Mouse (Mus musculus) embryo, embryonic 11 days (tissue): ENCODE data around the gene Ost4.

Source experiments
- DNase-seq: peaks from one replicate; pipeline ENCODE4 v3.0.0-alpha.2; 2015

The Ost4 gene

DNA sequence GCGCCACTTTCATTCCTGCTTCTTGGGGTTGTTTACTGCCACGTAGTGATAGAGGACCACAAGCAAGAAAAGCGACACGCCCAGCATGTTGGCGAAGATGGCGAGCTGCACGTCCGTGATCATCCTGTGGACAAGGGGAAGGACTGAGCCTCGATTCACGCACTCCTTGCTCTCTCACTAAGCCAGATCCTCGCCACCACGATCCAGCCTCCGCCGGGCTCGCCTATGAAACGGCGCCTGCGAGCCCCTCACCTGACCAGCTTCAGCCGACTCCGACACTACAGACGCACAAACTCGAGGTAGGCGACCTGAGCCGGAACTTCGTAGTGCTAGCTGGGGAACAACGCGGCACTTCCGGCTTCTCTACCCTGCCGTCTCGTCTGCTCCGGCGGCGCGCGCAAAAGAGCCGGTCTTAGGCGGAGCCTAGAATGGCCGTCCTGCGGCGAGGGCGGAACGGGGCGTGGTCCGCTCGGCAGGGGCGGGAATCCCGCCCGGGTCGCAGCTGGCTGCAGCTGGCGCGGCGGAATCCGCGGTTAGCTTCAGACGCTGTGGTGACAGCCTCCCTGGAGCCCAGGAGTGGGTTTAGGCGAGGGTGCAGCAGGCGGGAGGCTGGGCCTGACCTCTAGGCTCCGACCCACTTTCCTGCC lies at the start of gene Ost4:
TSS of gene Ost4 (minus strand) at position 376 of the 647 bp plus-strand sequence.
- peak; percentile 98 for DNase-seq

DNA sequence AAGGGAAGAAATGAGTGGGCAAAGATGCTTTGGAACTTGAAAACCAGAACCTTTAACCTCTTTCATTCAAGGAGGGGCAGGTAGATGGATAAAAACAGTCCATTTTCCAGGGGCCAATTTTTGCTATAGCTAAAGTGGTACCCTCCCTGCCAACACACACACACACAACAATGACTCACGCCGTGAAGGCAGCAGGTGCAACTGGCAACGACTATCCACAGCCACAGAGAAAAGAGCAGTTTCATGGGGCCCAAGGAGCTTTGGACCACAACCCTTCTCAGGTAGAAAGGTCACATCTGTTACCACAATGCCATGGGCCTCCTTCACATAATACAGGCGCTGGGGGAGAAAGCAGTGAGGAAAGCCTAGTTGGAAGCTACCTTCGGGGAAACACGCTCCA lies 48.2 kb upstream of the Ost4 start:
- no peak for DNase-seq

- no peak for DNase-seq
These were observed 47.0 kb upstream of the Ost4 start for GRCm38 (mm10) chr5:30954556-30954955.

GRCm38 (mm10) chr5:30954065-30954464 lies 46.5 kb upstream of the Ost4 start:
- no peak for DNase-seq

GRCm38 (mm10) chr5:30952551-30952950 lies 45.0 kb upstream of the Ost4 start:
- no peak for DNase-seq

DNA sequence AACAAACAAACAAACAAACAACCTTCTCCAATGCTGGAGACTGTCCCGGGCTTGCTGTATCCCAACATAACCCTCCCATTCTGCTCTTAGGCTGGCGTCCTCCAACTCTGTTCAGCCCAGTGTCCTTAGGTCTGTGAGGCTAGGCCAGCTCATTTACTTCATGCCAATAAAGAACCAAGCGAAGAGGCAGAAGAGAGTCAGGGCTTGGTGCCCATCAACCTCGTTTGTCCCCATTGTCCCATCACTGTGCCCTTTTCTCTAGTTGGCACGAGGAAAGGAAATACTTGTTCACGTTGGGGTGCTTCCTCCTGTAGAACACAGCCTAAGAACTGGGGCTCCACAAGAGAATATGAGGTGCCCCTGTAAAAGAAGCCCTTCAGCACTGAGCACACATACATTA lies 44.1 kb upstream of the Ost4 start:
- DNase-seq, result no peak

DNA sequence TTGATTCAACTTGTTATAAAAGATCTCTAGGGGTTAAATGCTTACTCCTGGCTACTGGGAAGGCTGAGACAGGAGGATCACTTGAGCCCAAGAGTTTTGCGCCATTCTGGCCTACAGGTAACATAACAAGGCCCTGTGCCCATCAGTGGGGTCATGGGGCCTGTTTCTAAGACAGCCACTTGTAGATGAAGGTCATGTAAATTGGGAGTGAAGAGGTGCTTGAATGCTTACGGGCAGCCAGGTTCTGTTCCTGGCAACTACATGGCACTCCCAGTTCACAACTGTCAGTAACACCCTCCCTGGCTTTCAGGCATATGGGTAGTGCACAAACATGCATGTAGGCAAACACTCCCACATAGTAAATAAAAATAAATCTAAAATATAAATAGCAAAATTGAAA lies 43.3 kb upstream of the Ost4 start:
- DNase-seq, result no peak

- DNase-seq, result no peak
These were observed 42.9 kb upstream of the Ost4 start for GRCm38 (mm10) chr5:30950451-30950850.

DNA sequence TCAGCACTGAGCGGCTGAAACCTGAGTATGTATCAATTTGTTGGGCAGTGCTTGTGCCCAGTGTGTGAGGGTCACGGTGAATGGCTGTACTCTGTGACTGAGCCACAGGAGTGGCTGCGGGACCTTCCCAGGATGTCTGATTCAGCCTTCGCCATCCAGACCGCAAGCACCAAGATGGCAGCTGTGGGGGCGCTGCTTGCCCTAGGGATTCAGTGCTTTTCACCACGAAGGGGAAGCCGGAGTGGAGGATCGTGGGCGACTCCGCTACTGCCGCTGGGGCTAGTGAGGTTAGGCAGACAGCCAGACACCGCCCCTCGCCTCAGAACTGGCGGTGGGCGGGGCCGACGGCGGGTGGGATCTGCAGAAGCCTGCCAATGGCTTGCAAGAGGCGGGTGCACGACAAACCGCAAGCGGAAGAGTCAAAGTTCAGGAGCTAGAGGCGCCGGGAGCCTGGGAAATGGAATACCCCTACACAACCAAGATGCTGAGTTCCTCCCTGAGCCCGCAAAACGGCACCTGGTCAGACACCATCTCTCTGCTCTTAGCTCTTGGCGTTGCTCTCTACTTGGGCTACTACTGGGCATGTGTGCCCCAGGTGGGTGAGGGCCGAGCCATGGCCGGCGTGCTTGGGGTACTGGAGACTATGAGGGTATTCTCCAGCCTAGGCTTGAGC lies 42.2 kb upstream of the Ost4 start:
- peak; percentile 95 for DNase-seq

DNA sequence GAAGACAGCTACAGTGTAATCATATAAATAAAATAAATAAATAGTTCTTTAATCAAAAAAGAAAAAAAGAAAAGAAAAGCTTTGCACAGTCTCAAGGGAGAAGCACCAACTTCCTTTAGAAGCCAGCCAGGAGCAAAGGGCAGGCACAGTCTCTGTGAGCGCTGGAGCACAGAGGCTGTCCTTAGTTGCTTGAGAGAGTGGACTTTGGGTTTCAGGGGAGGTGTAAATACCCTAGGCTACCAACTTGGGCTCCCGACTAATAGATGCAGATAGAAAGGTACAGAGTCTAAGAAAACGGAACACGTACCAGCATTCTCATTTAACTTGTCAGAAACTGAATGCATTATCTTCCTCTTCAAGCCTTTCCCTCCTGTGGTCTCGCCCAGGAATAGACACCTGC lies 41.0 kb upstream of the Ost4 start:
- DNase-seq, result no peak

DNA sequence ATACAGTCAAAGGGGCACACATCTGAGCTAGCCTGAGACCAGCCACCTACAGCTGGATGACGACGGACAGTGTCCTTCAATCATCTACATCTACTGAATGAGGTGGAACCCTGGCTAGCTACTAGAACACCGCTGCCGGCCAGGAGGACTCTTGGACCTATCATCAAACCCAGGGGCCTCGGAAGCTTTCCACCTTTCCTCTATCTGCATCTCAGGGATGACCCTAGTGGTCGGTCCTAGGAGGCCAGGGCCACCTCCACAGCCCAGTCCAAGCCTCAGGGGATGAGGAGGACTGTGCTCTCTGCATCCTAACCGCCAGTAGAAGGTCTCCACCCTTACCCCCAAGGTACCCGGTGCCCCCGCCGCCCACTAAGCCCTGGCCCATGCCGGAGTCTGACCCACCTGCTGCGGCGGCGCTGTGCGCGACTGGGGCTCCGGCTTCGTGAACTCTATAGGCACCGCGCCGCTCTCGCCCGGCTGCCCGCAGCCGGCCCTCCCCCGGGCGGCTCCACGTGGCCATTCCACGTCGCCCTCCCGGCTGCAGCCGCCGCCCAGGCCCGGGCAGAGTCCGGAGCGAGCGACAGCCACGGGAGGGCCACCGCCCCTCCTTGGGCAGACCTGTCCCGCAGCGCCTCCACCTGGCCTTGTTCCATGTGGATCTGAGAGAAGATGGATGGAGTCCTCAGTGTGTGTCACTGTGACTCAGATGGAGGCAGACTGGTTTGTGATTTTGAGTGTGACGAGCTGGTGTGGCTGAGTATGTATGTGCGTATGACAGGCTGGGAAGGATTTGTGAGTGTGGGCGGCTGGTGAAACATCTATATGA lies 37.6 kb upstream of the Ost4 start, which contains the start of gene Cgref1:
TSS of gene Cgref1 (minus strand) at position 636 of the 826 bp plus-strand sequence.
- peak; percentile 75 for DNase-seq

DNA sequence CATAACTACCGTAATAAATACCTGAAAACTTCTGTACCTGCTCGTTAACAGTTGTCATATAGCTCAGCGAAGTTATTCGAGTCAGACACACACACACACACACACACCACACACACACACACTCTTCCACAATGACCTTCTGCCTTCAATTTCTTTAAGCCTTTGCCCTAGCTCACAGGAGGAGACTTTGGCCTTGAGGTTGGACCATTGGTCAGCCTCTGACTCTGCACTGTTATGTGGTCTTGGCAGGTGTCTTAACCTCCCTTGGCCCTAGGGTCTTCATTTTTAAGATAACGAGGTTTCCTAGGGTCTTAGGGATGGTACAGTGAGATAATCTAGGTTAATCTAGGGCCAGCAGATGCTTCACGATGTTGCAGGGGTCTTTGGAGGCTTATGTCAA lies 36.8 kb upstream of the Ost4 start:
- no peak for DNase-seq

GRCm38 (mm10) chr5:30943004-30943403 lies 35.4 kb upstream of the Ost4 start:
- DNase-seq, result peak; percentile 20

- no peak for DNase-seq
These were observed 27.3 kb upstream of the Ost4 start for GRCm38 (mm10) chr5:30934725-30935461.

- DNase-seq, result no peak
These were observed 26.1 kb upstream of the Ost4 start for GRCm38 (mm10) chr5:30933705-30934104.

GRCm38 (mm10) chr5:30931378-30931777 lies 23.8 kb upstream of the Ost4 start:
- DNase-seq, result no peak

DNA sequence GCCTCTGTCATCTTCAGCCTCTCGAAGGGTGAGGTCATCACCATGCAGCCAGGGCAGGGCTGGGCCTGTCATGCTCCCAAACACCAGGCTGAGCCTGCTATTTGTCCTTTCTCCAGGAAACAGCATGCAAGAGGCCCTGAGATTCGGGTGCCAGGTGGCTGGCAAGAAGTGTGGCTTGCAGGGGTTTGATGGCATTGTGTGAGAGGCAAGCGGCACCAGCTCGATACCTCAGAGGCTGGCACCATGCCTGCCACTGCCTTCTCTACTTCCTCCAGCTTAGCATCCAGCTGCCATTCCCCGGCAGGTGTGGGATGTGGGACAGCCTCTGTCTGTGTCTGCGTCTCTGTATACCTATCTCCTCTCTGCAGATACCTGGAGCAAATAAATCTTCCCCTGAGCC lies 23.3 kb upstream of the Ost4 start:
- no peak for DNase-seq

DNA sequence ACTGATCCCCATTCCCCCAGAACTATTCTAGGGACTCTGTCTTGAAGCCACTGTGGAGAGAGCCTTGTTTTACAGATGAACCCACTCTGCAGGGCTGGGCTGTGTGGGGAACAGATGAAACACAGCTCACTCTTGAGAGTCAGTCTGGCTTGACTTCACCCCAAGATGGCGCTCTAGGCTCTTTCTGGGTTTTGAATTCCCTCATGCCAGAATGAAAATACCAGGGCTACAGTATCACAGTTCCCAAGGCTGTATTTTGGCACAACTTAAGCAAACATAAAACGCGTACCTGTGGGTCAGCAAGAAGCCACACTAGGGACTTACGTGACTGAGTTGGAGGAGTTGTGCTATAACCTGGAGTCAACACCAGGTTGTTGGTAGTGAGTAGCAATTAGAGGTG lies 22.5 kb upstream of the Ost4 start:
- DNase-seq, result peak; percentile 79

- DNase-seq, result peak; percentile 52
These were observed 20.4 kb upstream of the Ost4 start for GRCm38 (mm10) chr5:30927945-30928529.

DNA sequence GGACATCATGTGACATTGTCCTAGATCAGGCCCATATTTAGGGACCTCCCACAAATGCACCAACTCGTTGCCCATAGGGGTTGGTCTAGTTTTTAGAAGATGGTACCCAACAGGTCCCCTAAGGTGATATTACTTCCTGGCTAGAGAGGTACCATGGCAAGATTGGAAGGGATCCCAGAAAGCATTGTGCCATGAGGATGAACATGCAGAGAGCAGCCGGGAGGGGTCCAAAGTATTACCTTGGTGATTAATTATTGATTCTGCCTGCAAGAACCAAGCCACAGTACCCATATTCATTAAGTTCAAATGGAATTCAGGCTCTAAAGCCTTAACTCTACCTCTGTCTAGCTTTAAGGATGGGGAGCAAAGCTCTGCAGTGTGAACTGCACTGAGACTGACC lies 18.5 kb upstream of the Ost4 start:
- DNase-seq, result no peak

DNA sequence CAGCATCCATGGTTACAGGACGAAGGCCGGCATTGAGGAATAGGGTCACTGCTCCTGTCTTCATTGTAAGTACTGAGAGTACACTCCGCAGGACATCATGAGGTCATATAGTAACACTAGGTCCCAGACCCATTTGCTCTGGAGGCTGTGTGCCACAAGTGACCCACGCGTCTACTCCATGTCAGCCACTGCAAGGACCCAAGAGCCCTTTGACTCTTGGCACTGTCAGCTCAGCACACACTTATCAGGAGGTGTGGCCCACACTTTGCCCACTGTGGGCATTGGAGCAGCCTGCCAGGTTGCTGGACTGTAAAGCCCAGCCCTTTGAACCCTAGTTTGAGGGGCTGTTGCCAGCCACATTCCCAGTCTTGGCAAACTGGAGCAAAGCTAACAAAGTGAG lies 17.6 kb upstream of the Ost4 start:
- DNase-seq, result no peak

GRCm38 (mm10) chr5:30924614-30925013 lies 17.0 kb upstream of the Ost4 start:
- DNase-seq, result no peak

GRCm38 (mm10) chr5:30923119-30923518 lies 15.5 kb upstream of the Ost4 start:
- no peak for DNase-seq
